Mouse (Mus musculus): ENCODE results near the gene Bzw2.
A peak's percentile ranks its signal among the peaks of the same experiment; 100 is the strongest.
"Not testable (repeated sequence)": the region's sequence is repeated elsewhere in the genome, so short reads cannot be mapped to it uniquely, and the experiment has no call there.

Bzw2 gene

GRCm38 (mm10) chr12:36157638-36158308 lies at the start of gene Bzw2:
TSS of gene Bzw2 (minus strand) at chr12:36158080.
- peak; percentile 60 for DNase-seq

- DNase-seq = peak; percentile 45
Measured at GRCm38 (mm10) chr12:36207072-36207799, 49.4 kb upstream of the Bzw2 start.

- DNase-seq = not testable (repeated sequence)
Measured at GRCm38 (mm10) chr12:36205579-36206119, 47.8 kb upstream of the Bzw2 start.

- no peak for DNase-seq
Measured at GRCm38 (mm10) chr12:36194976-36195375, 37.1 kb upstream of the Bzw2 start.

- DNase-seq = no peak
Measured at GRCm38 (mm10) chr12:36190343-36190742, 32.5 kb upstream of the Bzw2 start.

GRCm38 (mm10) chr12:36189610-36190009 lies 31.7 kb upstream of the Bzw2 start:
- DNase-seq = no peak

- no peak for DNase-seq
Measured at GRCm38 (mm10) chr12:36187081-36187480, 29.2 kb upstream of the Bzw2 start.

- DNase-seq = no peak
Measured at GRCm38 (mm10) chr12:36182570-36182969, 24.7 kb upstream of the Bzw2 start.

- DNase-seq = no peak
Measured at GRCm38 (mm10) chr12:36177227-36177626, 19.3 kb upstream of the Bzw2 start.

GRCm38 (mm10) chr12:36165299-36165698 lies 7.4 kb upstream of the Bzw2 start:
- no peak for DNase-seq

GRCm38 (mm10) chr12:36164126-36164791 lies 6.4 kb upstream of the Bzw2 start:
- no peak for DNase-seq

GRCm38 (mm10) chr12:36157304-36157637 lies 609 bp downstream of the Bzw2 start:
- DNase-seq = no peak

GRCm38 (mm10) chr12:36156637-36157303 lies 1.1 kb downstream of the Bzw2 start, which contains the start of gene Ankmy2:
TSS of gene Ankmy2 (plus strand) at chr12:36157114.
- peak; percentile 93 for DNase-seq

- peak; percentile 7 for DNase-seq
Measured at GRCm38 (mm10) chr12:36156101-36156636, 1.7 kb downstream of the Bzw2 start.

GRCm38 (mm10) chr12:36155141-36155641 lies 2.7 kb downstream of the Bzw2 start:
- peak; percentile 25 for DNase-seq

- no peak for DNase-seq
Measured at GRCm38 (mm10) chr12:36150737-36151136, 7.1 kb downstream of the Bzw2 start.

- no peak for DNase-seq
Measured at GRCm38 (mm10) chr12:36150265-36150664, 7.6 kb downstream of the Bzw2 start.

GRCm38 (mm10) chr12:36146230-36147011 lies 11.5 kb downstream of the Bzw2 start:
- DNase-seq = no peak

GRCm38 (mm10) chr12:36140401-36140800 lies 17.5 kb downstream of the Bzw2 start:
- peak; percentile 20 for DNase-seq

- DNase-seq = no peak
Measured at GRCm38 (mm10) chr12:36137192-36137591, 20.7 kb downstream of the Bzw2 start.

- no peak for DNase-seq
Measured at GRCm38 (mm10) chr12:36136285-36136684, 21.6 kb downstream of the Bzw2 start.

- DNase-seq = no peak
Measured at GRCm38 (mm10) chr12:36135409-36135808, 22.5 kb downstream of the Bzw2 start.

Measured in right cerebral cortex, adult 18-20 months (tissue).